Mouse (Mus musculus) liver, adult (tissue): Measurements from ENCODE around the gene Tnfrsf25.

Experiments used
- GATA4 ChIP-seq: IDR thresholded peaks from 2 replicates; pipeline ENCODE4 v1.6.1; 2014; ENCODE audit warnings: mild to moderate bottlenecking, low read length; ENCODE audit not compliant: insufficient replicate concordance

The Tnfrsf25 gene

GRCm38 (mm10) chr4:152161601-152162000 is 45.9 kb downstream of the Tnfrsf25 start:
- TF ChIP-seq GATA4: no peak

GRCm38 (mm10) chr4:152162748-152163147 is 47.0 kb downstream of the Tnfrsf25 start:
- no peak for TF ChIP-seq GATA4

GRCm38 (mm10) chr4:152165036-152165931 is 49.5 kb downstream of the Tnfrsf25 start:
- TF ChIP-seq GATA4: no peak

GRCm38 (mm10) chr4:152168052-152168451 is 52.3 kb downstream of the Tnfrsf25 start:
- no peak for TF ChIP-seq GATA4

- TF ChIP-seq GATA4: no peak
Measured at GRCm38 (mm10) chr4:152169103-152169502, 53.4 kb downstream of the Tnfrsf25 start.
